Comparison of ENCODE assay signal across 19 mouse cellular contexts in genomic region chr5:43555406-43555805, GRCm38 (mm10). TPM values are rescaled to one million over a fixed set of nuclear protein-coding genes. Genes with fewer than 3 reads are reported as not detected.
DNase-seq lines count a peak whose midpoint lies in the region; ATAC-seq and TF ChIP-seq lines count a peak whose summit lies in the region.
"Had no signal": no experiment of that assay in that cellular context is flagged by ENCODE, and none has a peak within 500 bp of the region (broad histone marks: within the 10 kb centered on the region; RNA-seq: fewer than 3 reads in every experiment).

No protein-coding gene starts in this region.

- no peak overlapping the region for H3K9ac ChIP-seq in lung, embryonic 15.5 days
- H3K9ac ChIP-seq in embryonic facial prominence, embryonic 14.5 days (ENCODE audit: low read depth, low read length) = no peak overlapping the region
- H3K9ac ChIP-seq: forebrain, embryonic 13.5 days; hindbrain, embryonic 14.5 days had no signal

- H3K4me2 ChIP-seq in lung, embryonic 15.5 days = no peak overlapping the region
- H3K4me2 ChIP-seq in embryonic facial prominence, embryonic 14.5 days (ENCODE audit: low read depth, low read length) = no peak overlapping the region
- H3K4me2 ChIP-seq: forebrain, embryonic 13.5 days; heart, embryonic 11.5 days; hindbrain, embryonic 14.5 days; midbrain, embryonic 11.5 days had no signal

- no peaks in the 10 kb centered on the region for H3K36me3 ChIP-seq in kidney, adult 2 months (ENCODE audit: control insufficient read depth, insufficient read depth, low read length)
- H3K36me3 ChIP-seq in lung, embryonic 15.5 days = no peaks in the 10 kb centered on the region
- H3K36me3 ChIP-seq in embryonic facial prominence, embryonic 14.5 days (ENCODE audit: control insufficient read depth, insufficient read depth, low read length) = no peaks in the 10 kb centered on the region

- peak; percentile 45 for DNase-seq in kidney, adult 2 months
- no peak for DNase-seq in kidney, postnatal 36 days
- no peak for DNase-seq in lung, adult 2 months
- DNase-seq in Muller cell, postnatal 12 days (ENCODE audit: inconsistent ontology term) = peak; percentile 58
- DNase-seq in embryonic facial prominence, embryonic 14.5 days (ENCODE audit: low spot score) = no peak
- DNase-seq in urinary bladder, postnatal 36 days (ENCODE audit: low spot score in 2 of 2) = no peak
- DNase-seq: adrenal gland, postnatal 36 days; B cell, adult 2 months; cerebellum, adult 9-10 months; thymus, postnatal 36 days had no signal

- TF ChIP-seq POLR2A in kidney, adult 2 months (IDR thresholded peaks at IDR 0.05; ENCODE audit: low read depth, low read length) = no peak
- no peak for TF ChIP-seq POLR2A in lung, adult 2 months (IDR thresholded peaks at IDR 0.05; ENCODE audit: borderline replicate concordance, extremely low read depth, low read depth, low read length)

- H3K27me3 ChIP-seq in kidney, adult 2 months (replicated peaks; ENCODE audit: control insufficient read depth, insufficient read depth, low read length) = no peaks in the 10 kb centered on the region
- H3K27me3 ChIP-seq in lung, embryonic 15.5 days = no peaks in the 10 kb centered on the region
- H3K27me3 ChIP-seq in embryonic facial prominence, embryonic 14.5 days (replicated peaks; ENCODE audit: control insufficient read depth, insufficient read depth, low read length) = no peaks in the 10 kb centered on the region
- H3K27me3 ChIP-seq: forebrain, embryonic 13.5 days had no signal

- H3K9me3 ChIP-seq in lung, embryonic 15.5 days = no peaks in the 10 kb centered on the region
- H3K9me3 ChIP-seq in embryonic facial prominence, embryonic 14.5 days (ENCODE audit: control insufficient read depth, low read length) = no peaks in the 10 kb centered on the region
- H3K9me3 ChIP-seq: forebrain, embryonic 13.5 days had no signal

- no peak for ATAC-seq in lung, embryonic 15.5 days (ENCODE audit: borderline replicate concordance, extremely low read depth, low FRiP score, low TSS enrichment)
- no peak for ATAC-seq in embryonic facial prominence, embryonic 14.5 days (ENCODE audit: low read depth)
- ATAC-seq: forebrain, embryonic 13.5 days; inflammation-experienced regulatory T-cells, adult 6 months had no signal

- no peaks in the 10 kb centered on the region; the same call in 1 of the 2 replicates for H3K4me1 ChIP-seq in kidney, adult 2 months (ENCODE audit: control insufficient read depth, insufficient read depth, low read length)
- peaks cover 24% of the 10 kb centered on the region for H3K4me1 ChIP-seq in lung, embryonic 15.5 days
- peaks cover 5% of the 10 kb centered on the region for H3K4me1 ChIP-seq in lung, adult 2 months (ENCODE audit: control insufficient read depth, insufficient read depth, low read length)
- peaks cover 9% of the 10 kb centered on the region; the same call in 1 of the 2 replicates for H3K4me1 ChIP-seq in embryonic facial prominence, embryonic 14.5 days (ENCODE audit: control insufficient read depth, insufficient read depth, low read length)
- H3K4me1 ChIP-seq: forebrain, embryonic 13.5 days had no signal

- no peak for TF ChIP-seq CTCF in kidney, adult 2 months (conservative IDR thresholded peaks at IDR 0.05; ENCODE audit: insufficient read depth, insufficient read length, low read depth, low read length)
- no peak for TF ChIP-seq CTCF in lung, adult 2 months (IDR thresholded peaks at IDR 0.05; ENCODE audit: insufficient read depth, low read length)

- H3K27ac ChIP-seq in kidney, adult 2 months (ENCODE audit: insufficient read depth, low read depth, low read length) = peak overlapping the region; percentile 68
- peak overlapping the region; percentile 83 for H3K27ac ChIP-seq in lung, embryonic 15.5 days
- H3K27ac ChIP-seq in embryonic facial prominence, embryonic 14.5 days (replicated peaks; ENCODE audit: low read depth, low read length) = peak overlapping the region; percentile 39
- H3K27ac ChIP-seq: forebrain, embryonic 13.5 days; gastrocnemius, adult 2 months; hindbrain, embryonic 14.5 days; layer of hippocampus, adult 2 months had no signal

- H3K4me3 ChIP-seq in kidney, adult 2 months (ENCODE audit: insufficient read depth, low read depth, low read length) = no peak overlapping the region
- no peak overlapping the region for H3K4me3 ChIP-seq in lung, embryonic 15.5 days
- H3K4me3 ChIP-seq in lung, adult 2 months (replicated peaks; ENCODE audit: extremely low read depth, low read depth, low read length) = no peak overlapping the region
- no peak overlapping the region for H3K4me3 ChIP-seq in embryonic facial prominence, embryonic 14.5 days (ENCODE audit: low read depth, low read length)
- H3K4me3 ChIP-seq: erythroblast, embryonic 14.5 days; forebrain, embryonic 13.5 days; gastrocnemius, adult 2 months; layer of hippocampus, adult 2 months had no signal

- WGBS in kidney, adult 2 months = 53% methylated on average over 6 of the region's 6 CpGs
- 63% methylated on average over 6 of the region's 6 CpGs for WGBS in lung, embryonic 15.5 days
- 48% methylated on average over 6 of the region's 6 CpGs for WGBS in lung, adult 2 months
- WGBS in embryonic facial prominence, embryonic 14.5 days = 85% methylated on average over 6 of the region's 6 CpGs

RNA-seq across cellular contexts. Expression of gene C1qtnf7, which starts 40.1 kb away (rescaled TPM):
- 4.0 and 4.3 TPM in 2 replicates for polyA plus RNA-seq in kidney, adult 2 months (2012; rRNA removed)
- 47.7 and 48.2 TPM in 2 replicates for polyA plus RNA-seq in lung, embryonic 15.5 days (2015; fragmentation: Nextera tagmentation; extraction: Ambion mirVana)
- 14.1 and 25.3 TPM in 2 replicates for polyA plus RNA-seq in lung, adult 2 months (2012; rRNA removed)
- polyA plus RNA-seq in embryonic facial prominence, embryonic 14.5 days (2014; fragmentation: Nextera tagmentation; extraction: Ambion mirVana) = 19.7 and 20.1 TPM in 2 replicates
- polyA plus RNA-seq: erythroblast, embryonic 14.5 days; inflammation-experienced regulatory T-cells, adult 6 months had no signal

Comparison
In these comparisons a context has a peak if more than half of its experiments do, and no peak if none do; other contexts are left out.
1. DNase-seq: peak in kidney, adult 2 months (single experiment) and Muller cell, postnatal 12 days (single experiment); none in kidney, postnatal 36 days (0 of 2), lung, adult 2 months (single experiment), embryonic facial prominence, embryonic 14.5 days (single experiment) and urinary bladder, postnatal 36 days (0 of 2).
2. Peak in every context shown above with its lines, with median percentiles within 50 percentile points of each other: H3K27ac ChIP-seq.